Mouse (Mus musculus): ENCODE measurements around the gene Alkbh7. TPM values are rescaled to one million over a fixed set of nuclear protein-coding genes. Genes with fewer than 3 reads are reported as not detected.

Gene Alkbh7
- polyA plus RNA-seq, 1 experiment from 2014 or later = 57.4 TPM

- 65% methylated on average over 2 of the region's 2 CpGs for WGBS
- Histone ChIP-seq H3K9ac (replicated peaks; ENCODE audit: low read length) (no peak overlapping the region), H3K36me3 (ENCODE audit: insufficient read depth, low read length) (peaks cover 50% of the 10 kb centered on the region), H3K27me3 (ENCODE audit: insufficient read depth, low read length) (no peaks in the 10 kb centered on the region), H3K4me3 (ENCODE audit: low read length) (no peak overlapping the region), H3K4me2 (replicated peaks; ENCODE audit: low read depth, low read length) (peak overlapping the region; percentile 62), H3K4me1 (ENCODE audit: insufficient read depth, low read length) (peaks cover 11% of the 10 kb centered on the region), H3K9me3 (ENCODE audit: low read length) (no peaks in the 10 kb centered on the region), H3K27ac (ENCODE audit: low read length) (no peak overlapping the region)
- ATAC-seq (ENCODE audit: low FRiP score, low TSS enrichment) = no peak
Measured at GRCm38 (mm10) chr17:56996506-56996905, 633 bp upstream of the Alkbh7 start.

- H3K27me3 ChIP-seq (ENCODE audit: insufficient read depth, low read length) = no peaks in the 10 kb centered on the region
- H3K4me2 ChIP-seq (replicated peaks; ENCODE audit: low read depth, low read length) = no peak overlapping the region
- no peak overlapping the region for H3K27ac ChIP-seq (ENCODE audit: low read length)
- peaks cover 11% of the 10 kb centered on the region for H3K4me1 ChIP-seq (ENCODE audit: insufficient read depth, low read length)
- no peak for ATAC-seq (ENCODE audit: low FRiP score, low TSS enrichment)
- peaks cover 47% of the 10 kb centered on the region for H3K36me3 ChIP-seq (ENCODE audit: insufficient read depth, low read length)
- 94% methylated on average over 9 of the region's 9 CpGs for WGBS
- H3K9ac ChIP-seq (replicated peaks; ENCODE audit: low read length) = no peak overlapping the region
- H3K4me3 ChIP-seq (ENCODE audit: low read length) = no peak overlapping the region
- no peaks in the 10 kb centered on the region for H3K9me3 ChIP-seq (ENCODE audit: low read length)
Measured at GRCm38 (mm10) chr17:56999414-56999813, 2.3 kb downstream of the Alkbh7 start.

GRCm38 (mm10) chr17:56999968-57000609, 3.0 kb downstream of the Alkbh7 start, which contains the start of gene Pspn:
Gene Pspn (minus strand): TSS chr17:57000018.
- no peaks in the 10 kb centered on the region for H3K9me3 ChIP-seq (ENCODE audit: low read length)
- ATAC-seq (ENCODE audit: low FRiP score, low TSS enrichment) = no peak
- 83% methylated on average over 9 of the region's 9 CpGs for WGBS
- no peaks in the 10 kb centered on the region for H3K27me3 ChIP-seq (ENCODE audit: insufficient read depth, low read length)
- no peak within 1 kb of the TSS for H3K4me3 ChIP-seq (ENCODE audit: low read length)
- H3K9ac ChIP-seq (replicated peaks; ENCODE audit: low read length) = no peak within 1 kb of the TSS
- H3K4me2 ChIP-seq (replicated peaks; ENCODE audit: low read depth, low read length) = no peak within 1 kb of the TSS
- H3K4me1 ChIP-seq (ENCODE audit: insufficient read depth, low read length) = peaks cover 11% of the 10 kb centered on the region
- H3K36me3 ChIP-seq (ENCODE audit: insufficient read depth, low read length) = peaks cover 46% of the 10 kb centered on the region
- H3K27ac ChIP-seq (ENCODE audit: low read length) = no peak within 1 kb of the TSS

GRCm38 (mm10) chr17:57001228-57001627, 4.1 kb downstream of the Alkbh7 start:
- Histone ChIP-seq H3K27me3 (ENCODE audit: insufficient read depth, low read length) (no peaks in the 10 kb centered on the region), H3K4me1 (ENCODE audit: insufficient read depth, low read length) (peaks cover 11% of the 10 kb centered on the region), H3K27ac (ENCODE audit: low read length) (no peak overlapping the region), H3K9me3 (ENCODE audit: low read length) (no peaks in the 10 kb centered on the region), H3K4me3 (ENCODE audit: low read length) (no peak overlapping the region), H3K4me2 (replicated peaks; ENCODE audit: low read depth, low read length) (no peak overlapping the region), H3K36me3 (ENCODE audit: insufficient read depth, low read length) (peaks cover 49% of the 10 kb centered on the region), H3K9ac (replicated peaks; ENCODE audit: low read length) (no peak overlapping the region)
- ATAC-seq (ENCODE audit: low FRiP score, low TSS enrichment) = no peak
- WGBS = 63% methylated on average over 8 of the region's 8 CpGs

- H3K4me3 ChIP-seq (ENCODE audit: low read length) = no peak overlapping the region
- H3K9ac ChIP-seq (replicated peaks; ENCODE audit: low read length) = no peak overlapping the region
- H3K36me3 ChIP-seq (ENCODE audit: insufficient read depth, low read length) = peaks cover 67% of the 10 kb centered on the region
- no peak overlapping the region for H3K4me2 ChIP-seq (replicated peaks; ENCODE audit: low read depth, low read length)
- no peak overlapping the region for H3K27ac ChIP-seq (ENCODE audit: low read length)
- H3K27me3 ChIP-seq (ENCODE audit: insufficient read depth, low read length) = no peaks in the 10 kb centered on the region
- 98% methylated on average over 7 of the region's 7 CpGs for WGBS
- no peaks in the 10 kb centered on the region for H3K4me1 ChIP-seq (ENCODE audit: insufficient read depth, low read length)
- ATAC-seq (ENCODE audit: low FRiP score, low TSS enrichment) = no peak
- H3K9me3 ChIP-seq (ENCODE audit: low read length) = no peaks in the 10 kb centered on the region
Measured at GRCm38 (mm10) chr17:57003994-57004393, 6.9 kb downstream of the Alkbh7 start.

- no peak overlapping the region for H3K27ac ChIP-seq (ENCODE audit: low read length)
- peaks cover 60% of the 10 kb centered on the region for H3K36me3 ChIP-seq (ENCODE audit: insufficient read depth, low read length)
- H3K4me1 ChIP-seq (ENCODE audit: insufficient read depth, low read length) = peaks cover 15% of the 10 kb centered on the region
- no peak overlapping the region for H3K4me3 ChIP-seq (ENCODE audit: low read length)
- no peak for ATAC-seq (ENCODE audit: low FRiP score, low TSS enrichment)
- H3K9me3 ChIP-seq (ENCODE audit: low read length) = no peaks in the 10 kb centered on the region
- H3K9ac ChIP-seq (replicated peaks; ENCODE audit: low read length) = no peak overlapping the region
- 92% methylated on average over 13 of the region's 13 CpGs for WGBS
- H3K4me2 ChIP-seq (replicated peaks; ENCODE audit: low read depth, low read length) = no peak overlapping the region
- no peaks in the 10 kb centered on the region for H3K27me3 ChIP-seq (ENCODE audit: insufficient read depth, low read length)
Measured at GRCm38 (mm10) chr17:57007137-57007905, 10.2 kb downstream of the Alkbh7 start.

GRCm38 (mm10) chr17:57010911-57011235, 13.7 kb downstream of the Alkbh7 start:
- peak overlapping the region; percentile 84 for H3K4me2 ChIP-seq (replicated peaks; ENCODE audit: low read depth, low read length)
- ATAC-seq (ENCODE audit: low FRiP score, low TSS enrichment) = peak; percentile 55
- under 1% methylated on average over 19 of the region's 19 CpGs for WGBS
- H3K4me3 ChIP-seq (ENCODE audit: low read length) = peak overlapping the region; percentile 60
- peaks cover 19% of the 10 kb centered on the region for H3K4me1 ChIP-seq (ENCODE audit: insufficient read depth, low read length)
- H3K27me3 ChIP-seq (ENCODE audit: insufficient read depth, low read length) = no peaks in the 10 kb centered on the region
- peak overlapping the region; percentile 87 for H3K9ac ChIP-seq (replicated peaks; ENCODE audit: low read length)
- H3K36me3 ChIP-seq (ENCODE audit: insufficient read depth, low read length) = peaks cover 28% of the 10 kb centered on the region
- peak overlapping the region; percentile 24 for H3K27ac ChIP-seq (ENCODE audit: low read length)
- H3K9me3 ChIP-seq (ENCODE audit: low read length) = no peaks in the 10 kb centered on the region

GRCm38 (mm10) chr17:57011236-57012141, 14.3 kb downstream of the Alkbh7 start, which contains the start of the genes Gtf2f1 and Gm17949:
Gene Gtf2f1 (minus strand): TSS chr17:57011288.
Gene Gm17949 (plus strand): TSS chr17:57011469.
- Histone ChIP-seq H3K9me3 (ENCODE audit: low read length) (no peaks in the 10 kb centered on the region), H3K4me3 (ENCODE audit: low read length) (peak within 1 kb of the TSS; percentile 60), H3K27ac (ENCODE audit: low read length) (peak within 1 kb of the TSS; percentile 89), H3K4me2 (replicated peaks; ENCODE audit: low read depth, low read length) (peak within 1 kb of the TSS; percentile 84), H3K9ac (replicated peaks; ENCODE audit: low read length) (peak within 1 kb of the TSS; percentile 87), H3K27me3 (ENCODE audit: insufficient read depth, low read length) (no peaks in the 10 kb centered on the region), H3K4me1 (ENCODE audit: insufficient read depth, low read length) (peaks cover 19% of the 10 kb centered on the region), H3K36me3 (ENCODE audit: insufficient read depth, low read length) (peaks cover 22% of the 10 kb centered on the region)
- peak; percentile 92 for ATAC-seq (ENCODE audit: low FRiP score, low TSS enrichment)
- under 1% methylated on average over 51 of the region's 51 CpGs for WGBS

GRCm38 (mm10) chr17:57012245-57012795, 15.2 kb downstream of the Alkbh7 start:
- H3K9ac ChIP-seq (replicated peaks; ENCODE audit: low read length) = peak overlapping the region; percentile 87
- peak; percentile 9 for ATAC-seq (ENCODE audit: low FRiP score, low TSS enrichment)
- peak overlapping the region; percentile 60 for H3K4me3 ChIP-seq (ENCODE audit: low read length)
- H3K27me3 ChIP-seq (ENCODE audit: insufficient read depth, low read length) = no peaks in the 10 kb centered on the region
- peaks cover 15% of the 10 kb centered on the region for H3K36me3 ChIP-seq (ENCODE audit: insufficient read depth, low read length)
- H3K27ac ChIP-seq (ENCODE audit: low read length) = peak overlapping the region; percentile 89
- peaks cover 19% of the 10 kb centered on the region for H3K4me1 ChIP-seq (ENCODE audit: insufficient read depth, low read length)
- H3K4me2 ChIP-seq (replicated peaks; ENCODE audit: low read depth, low read length) = peak overlapping the region; percentile 81
- H3K9me3 ChIP-seq (ENCODE audit: low read length) = no peaks in the 10 kb centered on the region
- 69% methylated on average over 13 of the region's 13 CpGs for WGBS
